Mouse (Mus musculus): ENCODE data around the gene Elmo1.

DNA sequence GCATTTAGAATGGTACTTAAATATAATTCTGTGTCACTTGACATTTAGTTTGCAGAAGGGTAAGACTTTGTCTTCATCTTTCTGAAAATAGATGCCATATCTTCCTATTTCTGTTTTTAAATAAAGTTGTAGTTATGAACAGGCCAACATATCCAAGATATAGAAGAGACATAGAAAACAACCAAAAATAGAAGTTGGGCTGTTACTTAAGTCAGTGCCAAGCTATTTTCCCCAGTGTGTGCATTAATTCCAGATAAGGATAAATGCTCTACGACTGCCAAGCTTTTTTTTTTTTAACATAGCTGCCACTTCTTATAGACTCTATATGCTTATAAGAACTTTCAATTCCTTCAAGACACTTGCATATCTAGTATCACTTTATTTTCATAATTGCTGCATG is 511.0 kb downstream of the Elmo1 start:
- TF ChIP-seq MAFK (IDR thresholded peaks at IDR 0.05; ENCODE audit: insufficient replicate concordance, low read length) (no peak), CTCF (conservative IDR thresholded peaks at IDR 0.05 in 1 of 2, IDR thresholded peaks at IDR 0.05 in 1 of 2; ENCODE audit: low read depth in 2 of 2, low read length in 2 of 2) (no peak), POLR2A (IDR thresholded peaks at IDR 0.05; ENCODE audit: low read depth, low read length) (no peak), EP300 (IDR thresholded peaks at IDR 0.05; ENCODE audit: low read length) (no peak), CHD1 (IDR thresholded peaks at IDR 0.05; ENCODE audit: low read depth, low read length) (no peak), GABPA (IDR thresholded peaks at IDR 0.05; ENCODE audit: insufficient replicate concordance, low read depth, low read length) (no peak), USF1 (IDR thresholded peaks at IDR 0.05; ENCODE audit: low read depth, low read length) (no peak)
